Mouse (Mus musculus) embryonic fibroblast, embryonic 13.5 days (primary cell): ENCODE results near the gene Gm49394. TPM values are rescaled to one million over a fixed set of nuclear protein-coding genes. Genes with fewer than 3 reads are reported as not detected.

ENCODE experiments used
- H3K27ac ChIP-seq: 2 replicates; pipeline ENCODE4 v1.5.1; 2012; ENCODE audit warnings: low read length, control low read depth, inconsistent platforms; ENCODE audit not compliant: insufficient read depth
- H3K4me1 ChIP-seq: 2 replicates; pipeline ENCODE4 v1.6.1; 2011; ENCODE audit warnings: low read length; ENCODE audit not compliant: control insufficient read depth, insufficient read depth
- H3K4me3 ChIP-seq: 2 replicates; pipeline ENCODE4 v1.5.1; 2011; ENCODE audit warnings: mild to moderate bottlenecking, control low read depth, low read length; ENCODE audit not compliant: insufficient read depth
- CTCF ChIP-seq: IDR thresholded peaks from 2 replicates; pipeline ENCODE4 v1.5.1; 2011; ENCODE audit warnings: mild to moderate bottlenecking, control low read depth, low read length, moderate library complexity, borderline replicate concordance; ENCODE audit not compliant: insufficient read depth
- POLR2A ChIP-seq: IDR thresholded peaks from 2 replicates; pipeline ENCODE4 v1.6.1; 2011; ENCODE audit warnings: low read depth, mild to moderate bottlenecking, control low read depth, low read length, moderate library complexity
- polyA plus RNA-seq: library from polyadenylated mRNA; stranded (reverse); fragments of >200 nt; gene quantifications from 2 replicates; pipeline ENCODE4 v1.2.4, GENCODE M21; 2011; ENCODE audit warnings: low read depth; ENCODE audit not compliant: missing spikeins, insufficient read length

The Gm49394 gene
- polyA plus RNA-seq = 0.45 and 0.93 TPM in 2 replicates

DNA sequence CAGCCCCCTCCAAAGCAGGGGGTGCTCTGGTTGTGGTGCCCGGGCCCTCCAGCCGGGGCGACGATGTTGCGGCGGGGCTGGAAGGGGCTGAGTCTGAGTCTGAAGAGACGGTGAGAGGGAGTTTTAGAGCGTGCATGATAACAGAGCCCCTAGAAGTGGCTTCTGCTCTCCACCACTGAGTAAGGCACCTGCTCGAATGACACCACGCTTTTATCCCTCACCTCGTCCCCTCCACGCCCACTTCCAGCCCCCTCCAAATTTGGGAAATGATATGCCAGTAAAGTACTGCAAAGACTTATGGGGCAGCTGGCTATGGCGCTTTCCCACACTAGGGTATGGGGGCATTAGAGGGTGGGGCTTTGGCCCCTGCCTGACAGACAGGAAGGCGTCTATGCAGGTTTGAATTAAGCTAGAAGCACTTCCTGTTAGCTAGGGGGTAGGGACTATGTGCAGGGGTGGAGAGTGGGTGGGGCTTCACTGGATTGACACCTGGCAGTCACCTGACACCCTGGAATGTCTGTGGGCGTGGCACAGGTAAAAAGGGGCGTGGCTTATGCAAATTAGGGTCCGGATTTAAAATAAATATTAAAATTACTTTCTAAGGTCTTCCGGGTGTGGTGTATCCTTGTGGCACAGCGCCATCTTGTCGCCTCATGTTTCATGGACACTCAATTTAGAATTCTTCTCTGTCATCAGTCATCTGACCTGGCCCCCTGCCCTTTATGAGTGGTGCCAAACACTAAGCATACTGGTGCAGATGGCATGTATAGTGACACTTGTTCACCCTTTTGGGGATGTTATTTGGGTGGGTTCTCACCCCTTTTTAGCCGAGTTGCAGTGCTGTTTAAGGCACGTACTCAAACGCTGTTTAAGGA lies at the start of gene Gm49394:
Gm49394 (minus strand) TSS at position 192 of the 875 bp plus-strand sequence.
- Histone ChIP-seq H3K4me3 (no peak within 1 kb of the TSS), H3K4me1 (no peaks in the 10 kb centered on the region), H3K27ac (no peak within 1 kb of the TSS)
- TF ChIP-seq CTCF = no peak

DNA sequence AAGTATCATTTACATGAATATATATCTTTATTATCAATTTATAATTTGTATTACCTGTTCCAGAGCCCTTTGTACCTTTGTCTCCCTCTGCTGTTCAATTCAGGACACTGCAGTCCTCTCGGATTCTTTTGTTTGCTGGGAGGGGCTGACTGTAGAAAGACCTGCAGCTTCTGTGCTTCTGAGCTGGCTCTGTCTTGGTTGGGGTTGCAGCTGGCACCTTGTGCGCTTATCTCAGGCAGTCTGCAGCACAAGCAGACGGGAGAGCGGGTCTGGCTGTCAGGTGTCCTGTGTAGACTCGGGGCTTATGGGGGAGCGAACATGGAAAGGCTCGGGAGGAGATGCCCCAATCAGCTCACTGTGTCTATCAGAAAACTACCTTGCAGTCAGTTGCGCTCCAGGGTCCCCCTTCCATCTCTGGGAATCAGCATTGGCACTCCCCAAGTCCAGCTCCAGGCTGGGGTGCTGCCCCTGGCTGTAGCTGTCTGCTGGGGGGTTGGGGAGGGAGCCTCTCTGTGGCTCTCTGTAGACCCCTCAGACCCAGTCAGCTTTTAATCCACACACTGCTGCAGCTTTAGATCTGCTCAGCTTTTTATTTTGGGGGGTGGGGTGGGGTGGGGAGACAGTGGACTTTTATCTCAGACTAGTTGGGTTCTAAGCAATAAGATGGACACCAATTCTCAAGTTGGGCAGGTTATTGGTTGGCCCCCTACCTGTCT lies 45.2 kb upstream of the Gm49394 start:
- no peak overlapping the region for H3K27ac ChIP-seq
- H3K4me3 ChIP-seq = no peak overlapping the region
- no peak for TF ChIP-seq CTCF
- H3K4me1 ChIP-seq = no peaks in the 10 kb centered on the region

GRCm38 (mm10) chr7:142706873-142707272 lies 37.1 kb upstream of the Gm49394 start:
- H3K4me1 ChIP-seq = no peaks in the 10 kb centered on the region
- TF ChIP-seq POLR2A = no peak
- no peak for TF ChIP-seq CTCF
- H3K27ac ChIP-seq = no peak overlapping the region
- no peak overlapping the region for H3K4me3 ChIP-seq

DNA sequence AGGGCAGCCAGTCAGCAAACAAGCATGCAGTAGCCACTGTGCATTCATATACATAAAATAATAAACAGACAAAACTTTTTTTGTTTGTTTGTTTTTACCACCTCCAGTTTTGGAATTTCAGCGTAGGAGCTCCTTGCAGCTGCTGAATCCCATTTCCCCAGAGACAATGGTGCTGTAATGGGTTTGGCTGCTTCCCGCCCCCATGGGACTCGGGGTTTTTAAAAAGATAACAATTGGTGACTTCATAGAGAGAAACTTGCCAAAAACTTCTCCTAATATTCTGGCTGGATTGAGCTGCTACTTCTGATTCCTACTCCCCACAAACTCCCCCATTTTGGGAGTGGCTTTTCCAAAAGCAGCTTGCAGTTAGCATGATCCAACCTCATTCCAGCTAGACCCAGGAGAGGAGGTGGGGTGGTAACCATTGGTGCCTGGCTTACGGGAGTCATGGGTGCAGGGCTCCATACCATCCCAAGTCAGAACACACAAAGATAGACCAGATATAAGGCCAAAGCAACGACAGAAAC lies 29.7 kb upstream of the Gm49394 start:
- no peak overlapping the region for H3K27ac ChIP-seq
- no peak for TF ChIP-seq CTCF
- no peak for TF ChIP-seq POLR2A
- H3K4me3 ChIP-seq = no peak overlapping the region
- no peaks in the 10 kb centered on the region for H3K4me1 ChIP-seq

DNA sequence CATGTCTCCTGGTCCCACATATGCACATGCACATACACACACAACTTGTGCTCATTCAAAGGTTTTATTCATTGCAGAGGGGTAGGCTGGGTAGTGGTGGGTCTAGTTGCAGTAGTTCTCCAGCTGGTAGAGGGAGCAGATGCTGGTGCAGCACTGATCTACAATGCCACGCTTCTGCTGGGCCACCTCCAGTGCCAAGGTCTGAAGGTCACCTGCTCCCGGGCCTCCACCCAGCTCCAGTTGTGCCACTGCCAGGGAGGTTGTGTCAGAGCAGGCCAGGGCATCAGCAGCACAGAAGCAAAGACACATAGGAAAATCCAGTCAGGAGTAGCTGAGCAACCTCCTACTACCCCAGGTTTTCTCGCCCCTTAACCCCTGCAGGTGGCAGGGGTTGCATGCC lies 8.9 kb upstream of the Gm49394 start:
- no peak overlapping the region for H3K27ac ChIP-seq
- no peaks in the 10 kb centered on the region for H3K4me1 ChIP-seq
- TF ChIP-seq CTCF (no peak), POLR2A (no peak)
- H3K4me3 ChIP-seq = no peak overlapping the region

DNA sequence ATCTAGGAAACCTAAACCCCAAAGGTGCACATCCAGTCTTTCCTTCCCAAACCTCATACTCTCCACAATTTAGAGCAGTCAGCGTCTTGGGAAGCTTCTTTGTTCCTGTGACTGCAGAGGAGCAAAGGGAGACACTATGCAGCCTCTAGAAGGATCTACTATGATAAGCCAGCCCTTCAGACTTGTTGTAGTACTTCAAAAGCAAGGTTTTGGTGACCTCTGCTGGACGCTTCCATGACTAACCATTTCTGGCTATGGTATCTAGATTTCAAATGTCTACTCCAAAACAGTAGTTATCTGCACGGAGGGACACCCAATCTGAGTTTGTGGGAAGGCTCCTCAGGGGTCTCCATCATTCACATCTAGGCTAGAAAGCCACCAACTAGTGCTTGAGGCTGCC lies 5.9 kb upstream of the Gm49394 start:
- no peaks in the 10 kb centered on the region for H3K4me1 ChIP-seq
- no peak overlapping the region for H3K4me3 ChIP-seq
- H3K27ac ChIP-seq = no peak overlapping the region
- TF ChIP-seq CTCF (no peak), POLR2A (no peak)

DNA sequence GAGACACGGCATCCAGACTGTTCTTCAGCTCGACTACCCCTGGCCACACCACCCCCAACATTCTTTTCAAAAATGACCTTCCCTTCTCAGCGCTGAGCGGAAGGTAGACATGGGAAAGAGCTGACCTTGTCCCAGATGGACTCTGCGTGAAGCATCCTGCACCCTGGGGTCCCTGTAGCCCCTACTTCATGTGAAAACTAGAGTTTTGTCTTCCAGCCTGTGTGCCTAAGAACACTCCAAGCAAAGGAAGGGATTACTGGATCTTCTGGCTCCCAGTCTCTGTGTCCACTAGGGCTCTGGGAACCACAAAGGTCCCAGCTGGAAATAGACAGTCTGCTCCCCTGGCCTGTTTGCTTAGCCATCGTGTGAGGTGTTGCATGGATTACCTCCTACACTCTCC lies 5.4 kb upstream of the Gm49394 start:
- no peak for TF ChIP-seq CTCF
- TF ChIP-seq POLR2A = no peak
- Histone ChIP-seq H3K27ac (no peak overlapping the region), H3K4me3 (no peak overlapping the region), H3K4me1 (no peaks in the 10 kb centered on the region)

DNA sequence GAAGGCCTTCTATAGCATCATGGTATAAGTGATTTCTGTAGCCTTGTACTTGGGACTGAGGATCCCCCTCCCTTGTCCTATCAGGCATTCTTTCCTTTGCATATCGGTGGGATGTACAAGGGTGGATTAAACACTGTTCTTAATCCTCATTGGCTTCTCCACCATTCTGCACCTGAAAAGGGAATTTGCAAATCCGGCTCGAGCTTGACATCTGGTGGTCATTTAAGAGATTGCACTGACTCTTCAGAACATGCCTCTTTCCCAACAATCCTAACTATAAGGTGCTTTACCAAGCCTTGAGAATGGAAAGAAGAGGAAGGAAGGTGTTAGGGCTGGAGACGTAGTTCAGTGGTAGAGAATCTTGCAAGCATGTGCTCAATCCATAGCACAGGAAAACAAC lies 2.4 kb upstream of the Gm49394 start:
- H3K4me3 ChIP-seq = no peak overlapping the region
- H3K27ac ChIP-seq = no peak overlapping the region
- H3K4me1 ChIP-seq = no peaks in the 10 kb centered on the region
- no peak for TF ChIP-seq POLR2A
- TF ChIP-seq CTCF = no peak

- TF ChIP-seq POLR2A (no peak), CTCF (no peak)
- Histone ChIP-seq H3K4me3 (no peak overlapping the region), H3K27ac (no peak overlapping the region), H3K4me1 (no peaks in the 10 kb centered on the region)
Measured at GRCm38 (mm10) chr7:142671067-142671466, 1.3 kb upstream of the Gm49394 start.

GRCm38 (mm10) chr7:142668328-142668727 lies 1.4 kb downstream of the Gm49394 start:
- TF ChIP-seq POLR2A = no peak
- TF ChIP-seq CTCF = no peak
- H3K4me1 ChIP-seq = no peaks in the 10 kb centered on the region
- no peak overlapping the region for H3K4me3 ChIP-seq
- no peak overlapping the region for H3K27ac ChIP-seq
